Mouse (Mus musculus): Measurements from ENCODE around the gene Satb2.

Gene Satb2

DNA sequence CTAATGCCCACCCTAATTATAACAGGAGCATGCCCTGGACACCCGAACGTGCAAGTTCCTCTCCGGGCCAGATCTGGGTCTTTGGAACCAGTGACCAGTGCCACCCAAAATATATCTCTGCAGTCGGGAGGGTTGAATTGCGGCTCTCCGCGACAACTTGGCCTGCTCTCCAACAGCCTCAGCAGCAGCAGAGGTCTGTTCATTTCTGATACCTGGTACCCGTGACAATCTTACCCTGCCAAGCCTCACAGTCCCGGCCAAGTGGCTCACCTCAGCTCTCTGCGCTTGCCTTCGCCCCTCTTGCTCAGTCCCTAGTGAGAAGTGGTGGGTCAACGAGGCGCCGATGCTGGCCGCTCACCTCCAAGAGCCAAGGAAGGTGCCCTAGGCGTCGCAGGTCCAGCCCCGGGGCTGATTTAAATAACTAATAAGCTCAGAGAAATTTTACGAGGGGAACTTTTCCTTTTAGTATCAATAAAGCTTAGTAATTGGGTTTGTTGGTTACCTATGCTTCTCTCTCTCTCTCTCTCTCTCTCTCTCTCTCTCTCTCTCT is at the start of gene Satb2:
Satb2 (minus strand) TSS at position 500 of the 550 bp plus-strand sequence.
- DNase-seq (ENCODE audit: low spot score) = no peak

DNA sequence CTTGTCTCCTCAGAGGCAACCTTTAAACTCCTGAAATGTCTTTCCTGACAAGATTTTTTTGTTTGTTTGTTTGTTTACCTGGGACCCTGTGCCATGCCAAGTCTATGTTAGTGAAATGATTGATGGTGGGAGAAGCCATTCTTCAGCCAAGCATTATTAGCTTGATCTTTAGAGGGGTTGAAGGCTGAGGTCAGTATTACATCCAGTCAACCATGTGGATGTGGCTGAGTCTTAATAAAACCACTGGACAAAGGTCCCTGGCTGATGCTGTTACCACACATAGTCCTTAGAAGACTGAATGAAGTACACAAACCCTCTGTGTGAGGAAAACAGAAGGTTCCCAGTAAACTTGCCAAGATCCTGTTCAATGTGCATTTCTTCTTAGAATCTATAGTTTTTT is 40.5 kb upstream of the Satb2 start:
- DNase-seq (ENCODE audit: low spot score) = no peak

DNA sequence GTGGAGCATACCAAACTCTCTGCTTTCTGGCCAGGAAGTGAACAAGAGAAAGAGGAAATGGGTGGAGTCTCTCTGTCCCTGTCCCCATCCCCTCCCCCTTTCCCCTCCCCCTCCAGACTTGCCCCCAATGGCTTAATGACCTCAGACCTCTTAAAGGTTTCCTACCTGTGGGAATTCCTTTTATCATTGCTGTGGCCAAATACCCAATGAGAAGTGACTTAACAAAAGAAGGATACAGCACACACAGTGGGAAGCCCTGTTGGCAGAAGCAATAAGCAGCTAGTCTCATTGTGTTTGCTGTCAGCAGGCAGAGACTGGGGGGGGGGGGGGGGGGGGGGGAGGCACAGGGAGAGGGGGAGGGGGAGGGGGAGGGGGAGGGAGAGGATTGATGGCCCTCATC is 35.4 kb upstream of the Satb2 start:
- DNase-seq (ENCODE audit: low spot score) = no peak

DNA sequence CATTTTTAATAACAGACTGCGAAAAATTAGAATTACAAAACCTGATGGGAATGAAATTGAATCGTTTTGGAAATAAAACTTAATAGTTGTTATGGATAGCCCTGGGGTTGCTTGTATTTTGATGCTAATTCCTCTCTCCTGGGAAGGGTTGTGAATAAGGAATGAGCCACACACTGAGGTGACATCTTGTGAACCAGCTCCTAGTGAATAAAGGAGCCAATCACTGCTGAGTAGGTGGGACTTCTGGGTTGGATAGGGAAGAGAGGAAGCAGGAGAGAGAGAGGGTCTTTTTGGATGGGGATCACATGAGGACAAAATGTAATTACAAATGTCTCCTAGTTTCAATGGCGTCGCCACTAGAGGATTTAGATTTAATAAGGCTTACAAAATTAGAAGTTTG is 30.7 kb upstream of the Satb2 start:
- no peak for DNase-seq (ENCODE audit: low spot score)

DNA sequence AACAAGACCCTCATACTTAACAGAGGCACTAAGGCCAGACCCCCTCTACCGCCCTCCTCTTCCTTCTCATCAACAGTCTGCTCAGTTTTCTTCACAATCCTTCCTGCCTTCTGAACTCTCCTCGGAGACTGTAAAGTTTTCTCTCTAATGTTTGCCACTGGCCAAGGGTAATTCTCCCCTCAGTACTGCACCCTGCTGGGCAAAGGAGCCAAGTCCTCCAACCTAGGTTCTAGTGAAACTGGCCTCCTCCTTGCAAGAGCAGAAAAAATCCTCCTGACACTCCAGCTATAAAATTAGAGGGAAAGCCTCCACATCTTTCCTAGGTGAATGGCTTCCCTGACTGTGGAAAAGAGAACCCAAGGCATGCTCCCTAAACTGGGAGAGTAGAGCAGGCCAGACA is 16.6 kb upstream of the Satb2 start:
- no peak for DNase-seq (ENCODE audit: low spot score)

DNA sequence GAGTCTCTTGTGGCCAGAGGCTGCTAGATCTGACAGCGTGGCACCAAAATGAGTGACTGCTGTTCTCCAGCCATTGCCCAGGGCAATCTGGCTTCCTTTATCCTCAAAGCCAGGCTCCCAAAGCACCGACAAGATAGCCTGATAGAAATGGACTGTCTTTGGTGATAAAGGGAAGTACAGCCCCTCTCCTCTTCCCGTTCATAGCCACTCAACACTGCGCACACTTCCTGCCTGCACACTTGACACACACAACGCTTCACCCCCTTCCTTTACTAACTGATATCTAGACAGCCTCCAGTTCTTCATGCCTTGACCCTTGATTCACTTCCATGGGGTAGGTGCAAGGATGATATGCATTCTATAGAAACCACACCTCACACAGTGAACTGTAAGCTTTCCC is 13.9 kb upstream of the Satb2 start:
- DNase-seq (ENCODE audit: low spot score) = no peak

DNA sequence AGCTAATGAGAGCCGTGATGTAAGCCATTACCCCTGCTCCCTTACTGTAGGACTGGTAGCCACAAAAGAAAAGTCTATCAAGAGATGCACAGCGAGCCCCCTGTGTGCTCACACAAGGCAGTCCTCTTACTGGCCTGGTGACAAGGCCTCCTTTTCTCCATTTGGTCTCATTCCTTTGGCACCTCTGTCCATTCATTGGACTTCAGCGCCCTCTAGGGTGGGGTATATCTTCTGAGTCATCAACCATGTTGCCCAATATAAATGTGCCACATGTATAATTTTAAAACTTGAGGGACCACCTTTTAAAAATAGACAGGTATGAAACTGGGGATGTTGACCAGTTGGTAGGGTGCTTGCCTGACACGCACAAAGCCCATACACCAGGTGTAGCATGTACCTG is 13.2 kb upstream of the Satb2 start:
- DNase-seq (ENCODE audit: low spot score) = no peak

DNA sequence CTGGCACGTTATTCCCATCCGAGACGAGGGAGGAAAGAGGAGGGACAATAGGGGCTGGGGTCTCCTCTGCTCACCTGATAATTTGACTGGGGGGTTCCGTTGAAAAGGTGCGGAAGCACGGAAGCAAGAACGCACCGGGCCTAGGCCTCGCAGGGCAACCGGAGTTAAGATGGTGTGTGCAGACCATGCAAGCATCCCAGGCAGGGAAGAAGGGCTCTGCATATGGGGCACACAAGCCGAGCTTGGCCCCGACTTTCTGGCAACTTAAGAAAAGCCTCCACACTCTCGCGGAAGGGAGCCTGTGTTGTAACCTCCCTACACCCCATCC is 6.0 kb upstream of the Satb2 start:
- no peak for DNase-seq (ENCODE audit: low spot score)

DNA sequence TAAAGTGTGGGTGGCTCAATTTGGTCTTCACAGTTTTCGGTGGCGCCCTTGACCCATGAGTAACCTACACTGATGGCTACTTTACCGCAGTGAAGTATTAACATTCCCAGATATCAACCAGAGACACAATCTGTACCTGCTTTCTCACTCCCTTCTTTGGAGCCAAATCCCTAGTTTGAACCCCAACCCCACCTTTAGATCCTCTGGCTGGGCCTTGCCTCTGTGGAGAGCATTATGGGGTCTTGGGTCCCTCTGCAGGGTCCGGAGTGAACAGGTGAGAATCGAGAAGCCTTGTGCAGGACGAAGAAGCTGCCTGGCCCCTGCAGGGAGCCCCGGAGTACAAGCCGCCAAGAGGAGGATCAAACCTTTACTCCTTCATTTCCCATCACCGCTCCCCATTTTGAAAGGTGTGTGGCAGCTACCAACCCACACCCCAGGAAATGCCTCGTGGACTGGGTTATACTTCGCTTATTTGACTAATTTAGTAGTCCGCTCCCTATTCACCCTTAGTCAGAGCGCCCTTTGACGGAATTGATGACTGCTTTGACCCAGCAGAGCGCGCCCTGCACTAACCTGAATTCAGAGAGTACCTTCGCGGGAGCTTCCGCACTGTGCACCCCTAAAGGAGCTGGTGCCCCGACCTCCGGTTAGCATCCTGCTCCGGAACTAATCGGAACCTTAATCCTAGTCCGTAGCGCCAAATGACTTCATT is 5.5 kb upstream of the Satb2 start:
- DNase-seq (ENCODE audit: low spot score) = no peak

DNA sequence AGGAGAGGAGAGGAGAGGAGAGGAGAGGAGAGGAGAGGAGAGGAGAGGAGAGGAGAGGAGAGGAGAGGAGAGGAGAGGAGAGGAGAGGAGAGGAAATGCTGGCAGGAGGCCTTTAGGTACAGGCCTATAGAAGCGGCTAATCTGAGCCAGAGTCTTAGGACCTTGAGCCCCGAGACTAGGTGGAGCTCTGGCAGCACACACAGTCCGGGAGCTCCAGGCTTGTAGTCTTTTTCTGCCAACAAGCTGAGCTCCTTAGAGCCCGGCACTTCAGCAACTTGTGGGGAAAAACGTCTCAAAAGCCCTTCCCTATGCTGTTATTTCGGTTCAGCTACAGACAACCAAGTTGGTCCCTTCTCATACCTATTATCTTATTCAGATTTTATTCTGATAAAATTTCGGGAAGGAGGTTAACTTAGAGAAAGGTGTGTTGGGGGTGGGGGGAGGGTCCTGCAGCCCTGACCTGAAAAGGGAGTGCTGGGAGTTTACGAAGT is 4.7 kb upstream of the Satb2 start:
- DNase-seq (ENCODE audit: low spot score) = no peak

DNA sequence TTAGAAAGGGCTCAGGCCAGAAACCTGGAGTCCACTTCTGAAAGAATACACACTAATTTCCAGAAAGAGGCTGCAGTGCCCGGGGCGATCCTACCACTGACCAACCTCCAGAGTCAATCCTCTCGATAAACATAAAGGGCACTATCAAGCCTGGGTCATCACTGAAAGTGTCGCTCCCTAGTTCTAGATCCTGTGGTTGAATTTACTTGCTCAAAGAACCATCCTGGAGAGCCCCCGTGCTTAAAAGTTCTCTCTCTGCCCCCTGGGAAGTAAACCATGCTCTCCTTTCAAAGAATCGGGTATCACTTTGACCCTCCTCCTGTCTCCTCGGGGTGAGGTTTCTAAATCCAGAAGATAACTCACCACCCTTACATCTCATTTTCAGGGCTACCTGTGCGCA is 4.2 kb upstream of the Satb2 start:
- DNase-seq (ENCODE audit: low spot score) = no peak

DNA sequence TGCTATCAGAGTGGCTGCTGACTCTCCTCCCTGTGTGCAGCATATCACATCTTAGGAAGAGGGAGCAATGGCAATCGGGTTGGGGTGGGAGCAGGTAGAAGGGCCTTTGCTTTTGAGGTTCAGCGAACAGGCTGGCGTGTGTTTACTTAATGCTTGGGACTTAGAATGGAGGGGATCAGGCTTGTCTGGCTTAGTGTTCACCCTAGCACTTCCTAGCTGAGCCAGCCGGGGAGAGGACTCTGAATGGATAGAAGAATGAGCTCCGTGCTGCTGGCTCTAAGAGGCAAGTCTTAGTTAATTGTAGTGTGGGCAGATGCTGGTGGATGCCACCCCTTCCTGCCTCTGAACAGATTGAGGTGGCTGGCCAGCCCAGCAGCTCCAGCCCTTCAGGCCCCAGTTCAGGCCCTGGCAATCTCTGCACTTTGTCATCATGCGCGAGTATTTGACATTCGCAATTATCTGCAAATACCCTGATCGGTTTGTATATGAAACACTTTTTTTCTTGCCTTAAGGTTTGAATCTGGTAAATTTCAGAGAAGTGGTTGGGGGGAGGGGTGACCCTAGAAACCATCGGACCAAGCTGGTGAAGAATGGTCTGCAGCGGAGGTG is 3.6 kb upstream of the Satb2 start:
- no peak for DNase-seq (ENCODE audit: low spot score)

DNA sequence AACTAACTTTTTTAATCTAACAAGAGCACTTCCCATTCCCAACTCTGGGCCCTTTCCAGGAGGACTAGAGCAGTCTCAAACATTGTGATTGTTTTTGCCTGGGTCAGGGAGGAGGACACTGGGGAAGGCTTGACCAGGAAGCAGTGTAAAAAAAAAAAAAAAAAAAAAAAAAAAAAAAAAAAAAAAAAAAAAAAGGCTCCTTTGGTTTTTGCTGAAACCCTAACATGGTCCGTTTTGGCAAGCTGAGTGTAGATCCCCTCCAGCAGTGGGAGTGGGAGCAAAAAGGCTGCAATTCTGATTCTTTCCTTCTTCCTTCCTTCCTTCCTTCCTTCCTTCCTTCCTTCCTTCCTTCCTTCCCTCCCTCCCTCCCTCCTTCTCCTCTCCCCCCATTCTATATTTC is 3.1 kb upstream of the Satb2 start:
- DNase-seq (ENCODE audit: low spot score) = no peak

DNA sequence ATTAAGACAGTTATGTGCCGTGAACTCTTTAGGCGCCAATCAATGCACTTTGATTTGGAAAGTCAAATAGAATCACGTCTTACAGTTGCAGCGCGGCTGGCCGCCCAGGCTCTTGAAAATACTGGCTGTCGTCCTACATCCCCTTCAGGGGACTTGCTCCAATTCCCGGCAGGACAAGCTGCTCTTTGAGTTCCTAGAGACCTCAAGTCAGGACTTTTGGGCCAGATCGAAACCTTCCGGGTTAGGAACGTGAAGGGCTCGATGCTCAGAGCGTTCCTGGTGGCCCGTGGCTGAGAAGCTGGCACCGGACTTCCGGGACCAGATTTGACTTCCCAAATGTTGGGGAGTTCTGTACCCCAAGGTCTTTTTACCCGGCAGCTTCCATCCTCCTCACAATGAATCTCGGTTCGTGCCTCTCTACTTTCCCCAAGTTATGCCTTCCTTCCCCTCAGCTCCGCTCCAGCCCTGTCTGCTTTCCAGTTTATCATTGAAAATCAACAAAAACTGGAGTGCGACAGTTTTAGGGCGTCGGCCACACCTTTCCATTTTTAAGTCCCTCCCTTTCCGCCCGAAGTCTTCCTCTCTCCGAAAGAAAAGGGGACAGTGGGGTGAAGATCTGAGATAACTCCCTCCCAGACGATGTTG is 2.3 kb upstream of the Satb2 start:
- no peak for DNase-seq (ENCODE audit: low spot score)

DNA sequence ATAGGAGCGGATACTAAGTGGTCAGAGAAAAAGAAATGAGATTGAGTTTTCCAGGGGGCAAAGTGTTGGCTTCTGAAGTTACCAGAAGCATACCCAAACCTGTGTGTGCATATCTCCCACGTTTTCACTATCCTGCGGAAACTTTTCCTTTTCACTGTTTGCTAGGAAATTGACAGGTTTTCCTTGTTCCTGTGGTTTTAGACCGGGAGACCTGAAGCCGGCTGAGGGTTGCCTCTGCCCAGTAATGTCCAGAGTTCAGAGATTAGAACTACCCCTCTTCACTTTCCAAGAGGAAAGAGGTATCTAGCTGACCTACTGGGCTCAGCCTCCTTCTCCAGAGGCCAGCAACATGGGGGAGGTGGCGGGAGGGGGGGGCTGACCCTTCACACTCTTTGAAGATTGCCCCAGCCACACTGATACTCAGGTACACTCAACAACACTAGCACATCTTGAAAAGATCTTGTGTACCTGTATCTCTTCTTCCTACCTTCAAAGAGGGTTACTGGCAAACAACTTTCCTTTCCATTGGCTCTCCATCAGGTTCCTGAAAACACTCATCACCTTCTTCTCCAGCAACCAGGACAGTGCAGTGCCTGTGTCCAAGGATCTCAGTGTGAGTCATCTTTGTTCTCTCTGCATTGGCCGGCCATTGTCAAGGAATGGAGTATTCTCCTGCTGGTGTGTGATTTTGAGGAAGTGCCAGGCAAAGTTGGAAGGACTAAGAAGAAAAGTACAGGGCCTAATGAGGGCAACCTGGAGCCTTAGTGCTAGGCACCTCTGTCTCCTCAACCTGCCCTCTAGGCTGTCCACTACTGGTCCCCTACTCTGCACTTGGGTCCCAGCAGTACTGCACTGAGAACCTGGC is 1.3 kb upstream of the Satb2 start:
- DNase-seq (ENCODE audit: low spot score) = no peak

DNA sequence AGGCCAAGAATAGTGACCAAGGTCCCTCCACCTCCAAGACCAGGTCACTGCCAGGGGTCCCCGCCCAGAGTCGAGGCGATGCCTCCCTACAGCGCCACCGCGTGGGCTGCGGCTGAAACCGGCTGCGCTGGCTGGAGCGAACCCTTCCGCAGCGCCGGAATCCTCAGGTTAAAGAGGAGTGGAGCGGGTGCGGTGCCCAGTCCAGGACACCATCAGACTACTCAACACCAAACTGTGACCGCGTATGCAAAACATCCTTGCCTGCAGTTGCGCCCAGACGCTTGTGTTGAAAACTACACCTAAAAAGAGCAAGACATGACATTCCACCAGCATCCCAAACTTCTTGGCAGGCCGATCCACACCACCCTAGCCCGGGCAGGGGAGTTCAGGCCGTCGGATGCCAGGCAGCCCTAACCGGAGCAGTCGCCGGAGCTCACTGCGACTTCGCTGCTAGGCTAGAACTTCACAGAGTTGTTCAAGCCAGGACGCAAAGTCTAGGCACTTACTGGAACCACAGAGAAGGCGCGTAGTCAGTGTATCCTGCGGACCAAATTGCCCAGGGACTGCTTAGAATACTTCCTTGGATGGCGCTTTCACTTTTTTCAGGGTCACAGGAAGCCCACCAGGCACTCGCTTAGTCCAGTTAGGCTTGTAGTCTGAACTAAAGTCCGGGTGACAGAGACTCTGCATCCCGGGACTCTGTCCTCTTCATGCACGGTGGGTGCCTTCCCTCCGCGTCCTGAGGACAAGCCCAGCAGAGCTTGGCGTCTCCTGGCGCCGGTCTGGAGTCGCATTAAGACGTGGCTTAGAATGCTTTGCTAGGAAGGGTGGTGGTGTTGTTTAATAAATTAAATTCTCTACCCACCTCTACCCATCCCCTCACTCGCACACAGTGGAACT is 999 bp downstream of the Satb2 start:
- DNase-seq (ENCODE audit: low spot score) = no peak

DNA sequence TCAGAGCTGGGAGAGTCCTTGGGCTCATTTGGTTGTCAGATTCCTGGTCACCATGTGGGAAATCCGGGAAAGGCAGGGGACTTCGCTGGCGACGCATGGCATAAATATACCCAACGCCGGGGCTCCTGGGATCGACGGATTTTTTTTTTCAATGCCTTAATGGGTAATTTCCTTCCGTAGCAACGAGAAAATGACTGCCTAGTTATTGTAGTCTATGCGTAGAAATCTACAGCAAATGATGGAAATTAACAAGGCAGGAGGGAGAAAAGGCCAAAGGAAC is 1.7 kb downstream of the Satb2 start:
- DNase-seq (ENCODE audit: low spot score) = no peak

DNA sequence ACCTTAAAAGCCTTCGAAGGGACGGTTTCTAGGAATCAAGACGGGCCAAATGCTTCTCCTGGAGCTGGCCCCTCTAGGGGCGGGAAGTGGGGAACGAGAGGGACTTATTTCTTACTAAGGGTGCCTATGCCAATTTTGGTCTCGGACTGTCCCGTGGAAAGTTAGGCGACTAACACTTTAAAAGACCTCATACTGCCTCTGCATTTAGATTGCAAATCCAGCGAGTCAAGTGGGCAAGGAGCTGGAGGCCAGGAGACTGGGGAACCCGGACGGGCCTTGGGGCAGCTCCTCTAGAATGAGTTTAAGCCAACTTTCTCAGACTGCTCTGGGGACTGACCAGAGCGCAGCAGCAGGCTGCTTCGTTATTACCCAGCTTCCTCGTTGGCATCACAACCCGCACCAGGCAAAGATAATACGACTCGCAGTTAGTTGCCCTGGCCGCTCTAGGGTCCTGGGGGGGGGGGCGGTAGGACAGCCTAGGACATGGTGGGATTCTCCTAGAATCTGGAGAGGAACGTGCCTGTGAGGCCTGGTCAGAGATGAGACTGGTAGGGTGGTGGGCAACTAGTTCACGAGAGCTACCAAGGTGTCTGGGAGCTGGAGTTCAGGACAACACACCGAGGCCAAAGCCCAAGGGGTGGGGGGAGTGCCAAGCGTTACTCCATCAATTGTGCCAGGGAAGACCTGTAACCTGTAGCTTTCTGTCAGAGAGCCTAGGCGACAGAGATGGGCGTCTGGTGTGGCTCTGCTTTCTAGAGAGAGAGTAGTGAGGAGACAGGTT is 2.2 kb downstream of the Satb2 start:
- no peak for DNase-seq (ENCODE audit: low spot score)

DNA sequence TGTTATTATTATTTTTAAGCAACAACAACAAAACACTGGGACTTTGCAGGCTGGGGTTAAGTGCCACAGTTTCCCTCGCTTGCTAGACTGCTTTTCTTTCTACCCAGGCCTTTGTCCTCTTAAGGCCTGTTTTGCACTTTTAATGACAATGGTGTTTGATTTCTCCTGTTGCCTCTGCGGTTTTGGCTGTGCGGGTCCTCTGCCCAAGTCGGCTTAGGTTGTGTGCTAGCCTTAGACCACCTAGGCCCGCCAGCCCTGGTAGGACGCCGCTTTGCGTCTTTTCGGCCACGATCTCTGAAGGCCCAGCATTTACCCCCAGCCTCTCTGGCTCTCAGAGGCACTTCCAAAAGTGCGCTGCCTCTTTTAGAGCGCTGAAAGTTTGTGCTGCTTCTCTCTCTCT is 2.9 kb downstream of the Satb2 start:
- no peak for DNase-seq (ENCODE audit: low spot score)

DNA sequence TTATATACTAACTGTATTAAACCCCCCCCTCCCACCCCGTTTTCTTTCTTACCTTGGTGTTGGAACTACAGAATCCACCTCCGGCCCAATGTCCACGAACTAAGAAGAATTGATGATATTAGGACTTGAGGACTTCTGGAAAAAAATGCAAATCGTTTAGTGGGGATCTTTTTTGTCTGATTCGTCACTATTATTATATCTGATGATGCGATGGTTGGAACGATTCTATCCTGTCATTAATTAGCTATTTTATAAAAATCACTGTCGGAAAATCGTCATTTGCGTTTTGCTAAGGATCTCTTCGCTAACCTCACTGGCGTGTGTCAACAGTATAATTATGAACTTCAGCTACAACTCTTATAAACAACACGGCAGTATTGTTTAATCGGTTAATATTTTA is 4.3 kb downstream of the Satb2 start:
- no peak for DNase-seq (ENCODE audit: low spot score)

DNA sequence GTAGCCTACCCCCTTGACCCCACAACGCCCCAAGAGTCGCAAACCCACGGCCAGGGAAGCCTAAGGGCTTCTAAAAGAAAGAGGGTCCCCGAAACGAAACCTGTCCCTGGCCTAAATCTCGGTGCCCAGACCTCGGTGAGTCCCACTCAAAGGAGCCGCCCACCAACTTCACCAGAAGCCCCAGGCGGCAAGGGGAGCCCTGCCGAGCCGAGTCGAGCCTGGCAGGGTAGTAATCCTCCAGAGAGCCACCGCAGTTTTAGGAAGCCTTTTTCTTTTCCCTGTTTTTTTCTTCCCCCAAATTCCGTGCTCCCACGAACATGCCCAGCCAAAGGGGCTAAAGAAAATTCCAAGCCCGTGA is 4.9 kb downstream of the Satb2 start:
- no peak for DNase-seq (ENCODE audit: low spot score)

Data from ovary, postnatal 10 days (tissue).